Mouse (Mus musculus) liver, adult (tissue): ENCODE results near the gene Wfdc3.

Source experiments
- GATA4 ChIP-seq: IDR thresholded peaks from 2 replicates; pipeline ENCODE4 v1.6.1; 2014; ENCODE audit warnings: mild to moderate bottlenecking, low read length; ENCODE audit not compliant: insufficient replicate concordance

Gene Wfdc3

GRCm38 (mm10) chr2:164745843-164746479, at the start of gene Wfdc3, which contains the start of gene Dnttip1:
TSS of gene Wfdc3 (minus strand) at chr2:164745931.
TSS of gene Dnttip1 (plus strand) at chr2:164745983.
- no peak; the same call in 1 of the 2 replicates for TF ChIP-seq GATA4

DNA sequence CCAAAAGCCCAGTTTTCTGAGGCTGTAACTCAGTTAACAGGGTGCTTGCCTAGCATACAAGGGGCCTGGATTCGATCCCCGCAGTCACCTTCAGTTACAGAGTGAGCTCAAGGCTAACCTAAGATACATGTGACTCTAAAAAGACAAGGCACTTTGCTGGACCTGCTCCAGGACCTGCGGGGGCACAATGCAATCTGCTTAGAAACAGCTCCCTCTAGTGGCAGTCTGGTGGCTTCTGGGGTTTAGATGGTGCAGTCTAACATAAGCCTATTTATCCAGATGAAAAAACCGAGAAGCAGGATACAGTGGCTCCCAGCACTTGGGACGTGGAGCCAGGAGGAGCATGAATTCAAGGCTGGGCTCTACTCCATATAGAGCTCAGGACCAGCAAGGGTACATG, 48.6 kb upstream of the Wfdc3 start:
- TF ChIP-seq GATA4 = peak; percentile 33; the same call in 1 of the 2 replicates

DNA sequence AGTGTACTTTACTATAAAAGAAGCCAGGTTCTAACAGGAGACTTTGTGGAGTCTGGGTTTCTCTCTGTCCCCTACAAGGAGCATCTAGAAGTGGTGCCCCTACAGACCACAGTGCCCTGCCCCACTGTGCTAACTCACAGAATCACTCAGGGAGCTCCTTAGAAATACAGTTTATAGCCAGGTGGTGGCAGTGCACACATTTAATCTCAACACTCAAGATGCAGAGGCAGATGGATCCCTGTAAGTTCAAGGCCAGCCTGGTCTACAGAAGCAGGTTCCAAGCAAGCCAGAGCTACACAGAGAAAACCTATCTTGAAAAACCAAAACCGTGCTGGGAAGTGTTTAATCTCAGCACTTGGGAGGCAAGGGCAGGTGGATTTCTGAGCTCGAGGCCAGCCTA, 48.0 kb upstream of the Wfdc3 start:
- no peak for TF ChIP-seq GATA4

GRCm38 (mm10) chr2:164793236-164793635, 47.5 kb upstream of the Wfdc3 start:
- TF ChIP-seq GATA4 = no peak

GRCm38 (mm10) chr2:164792400-164793190, 46.9 kb upstream of the Wfdc3 start:
- TF ChIP-seq GATA4 = no peak

GRCm38 (mm10) chr2:164791841-164792261, 46.1 kb upstream of the Wfdc3 start:
- TF ChIP-seq GATA4 = no peak

GRCm38 (mm10) chr2:164790451-164790850, 44.7 kb upstream of the Wfdc3 start:
- TF ChIP-seq GATA4 = no peak

DNA sequence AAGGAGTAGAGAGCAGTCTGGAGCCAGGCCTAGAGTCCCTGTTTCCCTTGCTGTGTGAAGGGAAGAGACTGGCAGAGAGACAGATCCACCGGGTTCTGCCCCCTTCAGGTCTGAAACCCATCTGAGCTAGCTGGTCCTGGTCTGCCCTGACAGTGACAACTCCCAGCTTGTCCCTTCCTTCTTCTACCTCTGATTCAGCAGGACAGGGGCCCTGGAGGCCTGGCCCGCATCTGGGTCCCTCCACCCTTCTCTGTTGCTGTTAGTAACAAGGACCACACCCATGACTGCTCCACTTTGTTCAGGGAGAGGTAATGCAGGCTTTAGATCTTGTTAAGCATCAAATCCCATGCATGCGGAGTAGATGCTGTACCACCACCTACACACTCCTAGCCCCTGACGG, 42.7 kb upstream of the Wfdc3 start:
- TF ChIP-seq GATA4 = no peak

- TF ChIP-seq GATA4 = no peak
Measured at GRCm38 (mm10) chr2:164787779-164788178, 42.0 kb upstream of the Wfdc3 start.

DNA sequence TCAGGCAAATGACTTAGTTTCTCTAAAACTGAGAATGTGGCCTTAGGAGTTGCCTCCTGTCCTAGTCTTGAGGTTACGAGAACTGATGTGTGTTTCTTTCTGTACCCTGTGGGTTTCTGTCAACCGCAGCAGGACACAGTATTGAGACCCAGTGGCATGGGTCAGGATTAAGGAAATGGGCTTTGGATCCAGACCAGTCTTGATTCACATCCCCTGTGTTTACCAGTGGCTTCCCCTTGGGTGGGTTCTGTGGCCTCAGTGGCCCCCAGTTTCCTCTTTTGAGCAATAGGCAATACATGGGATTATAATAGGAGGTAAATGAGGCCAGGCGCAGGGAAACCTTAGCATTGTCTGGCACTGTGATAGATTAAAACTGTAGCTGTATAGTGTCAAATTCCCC, 41.3 kb upstream of the Wfdc3 start:
- TF ChIP-seq GATA4 = no peak

DNA sequence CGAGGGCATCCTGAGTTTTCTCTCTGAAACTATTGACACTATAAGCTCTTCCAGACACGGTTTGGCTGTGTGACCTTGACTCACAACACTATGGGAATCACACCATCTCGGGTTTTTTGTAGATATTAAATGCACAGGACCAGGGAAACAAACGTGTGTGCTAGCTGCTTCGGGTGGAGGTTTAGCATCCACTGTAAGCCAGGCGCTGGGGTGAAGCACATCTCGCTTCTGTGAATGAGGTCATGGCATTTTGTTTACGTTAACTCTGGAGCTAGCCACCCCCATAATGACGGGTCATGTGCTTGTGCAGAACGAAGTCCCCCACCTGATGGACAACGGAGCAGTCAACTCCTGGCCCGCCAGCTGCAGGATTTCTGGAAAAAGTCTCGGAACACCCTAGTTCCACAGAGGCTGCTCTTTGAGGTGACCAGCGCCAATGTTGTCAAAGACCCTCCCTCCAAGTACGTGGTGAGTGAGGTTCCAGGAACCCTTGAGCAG, 40.7 kb upstream of the Wfdc3 start:
- no peak for TF ChIP-seq GATA4

GRCm38 (mm10) chr2:164785481-164786387, 40.0 kb upstream of the Wfdc3 start, which contains the start of gene Snx21:
TSS of gene Snx21 (plus strand) at chr2:164785823.
- TF ChIP-seq GATA4 = peak; percentile 21; the same call in 1 of the 2 replicates

- no peak for TF ChIP-seq GATA4
Measured at GRCm38 (mm10) chr2:164784869-164785420, 39.2 kb upstream of the Wfdc3 start.

DNA sequence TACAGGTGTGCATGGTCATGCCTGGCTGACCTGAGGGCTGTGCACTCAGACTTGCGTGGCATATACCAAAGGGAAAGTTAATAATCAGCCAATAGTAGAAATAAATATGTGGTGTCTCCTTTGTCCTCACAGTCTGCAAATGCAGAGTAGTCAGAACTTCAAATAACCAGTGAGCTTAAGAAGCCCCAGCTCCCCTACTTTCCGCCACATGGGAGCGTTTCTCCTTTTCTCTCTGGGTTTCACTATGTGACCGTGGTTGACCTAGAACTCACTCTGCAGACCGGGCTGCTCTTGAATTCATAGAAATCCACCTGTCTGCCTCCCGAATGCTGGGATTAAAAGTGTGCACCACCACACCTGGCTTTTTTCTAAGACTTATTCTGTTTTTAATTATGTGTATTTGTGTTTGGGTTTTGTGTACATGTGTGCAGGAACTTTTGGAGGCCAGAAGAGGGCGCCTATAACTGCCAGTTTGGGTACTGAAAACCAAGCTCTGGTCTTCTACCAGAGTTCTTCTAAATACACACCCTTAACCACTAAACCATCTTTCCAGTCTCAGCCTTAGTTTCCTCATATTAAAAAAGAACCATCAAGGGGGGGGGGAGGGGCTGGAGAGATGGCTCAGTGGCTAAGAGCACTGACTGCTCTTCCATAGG, 38.3 kb upstream of the Wfdc3 start:
- no peak for TF ChIP-seq GATA4
